Mouse (Mus musculus) brain, embryonic 14.5 days (tissue): ENCODE measurements around the gene C2cd3. TPM values are rescaled to one million over a fixed set of nuclear protein-coding genes. Genes with fewer than 3 reads are reported as not detected.

Experiments used
- DNase-seq: peaks from one replicate; pipeline ENCODE4 v3.0.0-alpha.2; 2011; ENCODE audit warnings: low read depth
- CTCF ChIP-seq: fragments of 200-500 bp; IDR thresholded peaks from 2 replicates; pipeline ENCODE4 v1.5.1; 2012; ENCODE audit warnings: inconsistent platforms, mild to moderate bottlenecking, moderate library complexity, borderline replicate concordance; ENCODE audit not compliant: insufficient read depth, insufficient read length; ENCODE audit errors: extremely low read depth
- POLR2A ChIP-seq: fragments of 200-500 bp; IDR thresholded peaks from 2 replicates; pipeline ENCODE4 v1.6.1; 2012; ENCODE audit warnings: mild to moderate bottlenecking, inconsistent platforms, borderline replicate concordance; ENCODE audit not compliant: poor library complexity, insufficient read depth, insufficient read length, severe bottlenecking; ENCODE audit errors: extremely low read depth
- polyA plus RNA-seq: library from polyadenylated mRNA; depleted of rRNA; stranded (reverse); fragments of >200 nt; gene quantifications from 2 replicates; pipeline ENCODE4 v1.2.3, GENCODE M21; 2012

The C2cd3 gene
- polyA plus RNA-seq, 1 experiment, result 38.3 TPM

- TF ChIP-seq CTCF (no peak), POLR2A (no peak)
- no peak for DNase-seq
Measured at GRCm38 (mm10) chr7:100425795-100426194, 53.8 kb downstream of the C2cd3 start.

GRCm38 (mm10) chr7:100429102-100429501, 57.1 kb downstream of the C2cd3 start:
- DNase-seq, result peak; percentile 72
- TF ChIP-seq CTCF (peak; percentile 84), POLR2A (no peak)

- TF ChIP-seq CTCF (no peak), POLR2A (no peak)
- peak; percentile 2 for DNase-seq
Measured at GRCm38 (mm10) chr7:100429911-100430310, 57.9 kb downstream of the C2cd3 start.

GRCm38 (mm10) chr7:100431103-100431502, 59.1 kb downstream of the C2cd3 start:
- DNase-seq, result peak; percentile 52
- TF ChIP-seq POLR2A (no peak), CTCF (no peak)

- no peak for DNase-seq
- TF ChIP-seq POLR2A (no peak), CTCF (no peak)
Measured at GRCm38 (mm10) chr7:100433295-100433694, 61.3 kb downstream of the C2cd3 start.

GRCm38 (mm10) chr7:100443728-100444127, 71.7 kb downstream of the C2cd3 start:
- TF ChIP-seq CTCF (no peak), POLR2A (no peak)
- DNase-seq, result no peak

GRCm38 (mm10) chr7:100446271-100446670, 74.2 kb downstream of the C2cd3 start:
- DNase-seq, result peak; percentile 8
- TF ChIP-seq POLR2A, result no peak
- TF ChIP-seq CTCF, result no peak

GRCm38 (mm10) chr7:100448530-100448929, 76.5 kb downstream of the C2cd3 start:
- DNase-seq, result no peak
- no peak for TF ChIP-seq CTCF
- TF ChIP-seq POLR2A, result no peak

- TF ChIP-seq CTCF, result no peak
- no peak for TF ChIP-seq POLR2A
- no peak for DNase-seq
Measured at GRCm38 (mm10) chr7:100448985-100449384, 77.0 kb downstream of the C2cd3 start.

GRCm38 (mm10) chr7:100458153-100458552, 86.1 kb downstream of the C2cd3 start:
- no peak for DNase-seq

GRCm38 (mm10) chr7:100459862-100460261, 87.8 kb downstream of the C2cd3 start:
- no peak for DNase-seq

More at GRCm38 (mm10) chr7:100458153-100458552, 86.1 kb downstream of the C2cd3 start:
- no peak for TF ChIP-seq POLR2A
- TF ChIP-seq CTCF, result no peak

GRCm38 (mm10) chr7:100461621-100462151, 89.7 kb downstream of the C2cd3 start:
- no peak for DNase-seq
- TF ChIP-seq CTCF (no peak), POLR2A (no peak)

More at GRCm38 (mm10) chr7:100459862-100460261, 87.8 kb downstream of the C2cd3 start:
- TF ChIP-seq POLR2A (no peak), CTCF (no peak)

GRCm38 (mm10) chr7:100463194-100463593, 91.2 kb downstream of the C2cd3 start:
- no peak for DNase-seq

GRCm38 (mm10) chr7:100463757-100464156, 91.7 kb downstream of the C2cd3 start:
- no peak for TF ChIP-seq POLR2A
- TF ChIP-seq CTCF, result no peak
- no peak for DNase-seq

More at GRCm38 (mm10) chr7:100463194-100463593, 91.2 kb downstream of the C2cd3 start:
- no peak for TF ChIP-seq CTCF
- TF ChIP-seq POLR2A, result no peak
